Mouse (Mus musculus) heart, adult 2 months (tissue): ENCODE measurements around the gene Aadac.

ENCODE experiments used
- CTCF ChIP-seq: fragments of 200-600 bp; IDR thresholded peaks from 2 replicates; pipeline ENCODE4 v1.8.1; 2022; ENCODE audit warnings: antibody characterized with exemption, mild to moderate bottlenecking, moderate library complexity
- EP300 ChIP-seq: fragments of 200-500 bp; IDR thresholded peaks from 2 replicates; pipeline ENCODE4 v1.6.1; 2011; ENCODE audit warnings: low read depth, low read length, control low read depth; ENCODE audit not compliant: insufficient read depth
- POLR2A ChIP-seq: fragments of 200-500 bp; IDR thresholded peaks from 2 replicates; pipeline ENCODE4 v1.6.1; 2011; ENCODE audit warnings: mild to moderate bottlenecking, low read depth, low read length, control low read depth; ENCODE audit not compliant: insufficient read depth

- TF ChIP-seq POLR2A (no peak), CTCF (no peak), EP300 (no peak)
Measured at GRCm38 (mm10) chr3:60057070-60057808, 31.7 kb downstream of the Aadac start.
